Mouse (Mus musculus) hindbrain, embryonic 11.5 days (tissue): Measurements from ENCODE around the gene Mmp28. TPM values are rescaled to one million over a fixed set of nuclear protein-coding genes. Genes with fewer than 3 reads are reported as not detected.

Experiments
- ATAC-seq: fragments of 200-750 bp; cut with Nextera tagmentation; 2 replicates; pipeline ENCODE4 v1.8.0; 2017; ENCODE audit warnings: mild to moderate bottlenecking, moderate TSS enrichment, moderate library complexity; ENCODE audit not compliant: low FRiP score
- DNase-seq: peaks from one replicate; pipeline ENCODE4 v3.0.0-alpha.2; 2015; ENCODE audit warnings: low spot score
- H3K27ac ChIP-seq: fragments of 300-500 bp; sonication (generic); 2 replicates; pipeline ENCODE4 v1.5.1; 2014; ENCODE audit warnings: mild to moderate bottlenecking, low read depth, low read length
- H3K27me3 ChIP-seq: fragments of 300-500 bp; sonication (generic); 2 replicates; pipeline ENCODE4 v1.6.1; 2014; ENCODE audit warnings: mild to moderate bottlenecking, low read length, moderate library complexity, mixed read lengths; ENCODE audit not compliant: control insufficient read depth, insufficient read depth
- H3K36me3 ChIP-seq: fragments of 300-500 bp; sonication (generic); 2 replicates; pipeline ENCODE4 v1.6.1; 2014; ENCODE audit warnings: mild to moderate bottlenecking, low read length, moderate library complexity, mixed read lengths; ENCODE audit not compliant: control insufficient read depth, insufficient read depth
- H3K4me1 ChIP-seq: fragments of 300-500 bp; sonication (generic); replicated peaks from 2 replicates; pipeline ENCODE4 v1.6.1; 2014; ENCODE audit warnings: low read length, mixed read lengths; ENCODE audit not compliant: control insufficient read depth, insufficient read depth
- H3K4me2 ChIP-seq: fragments of 300-500 bp; sonication (generic); replicated peaks from 2 replicates; pipeline ENCODE4 v1.6.1; 2014; ENCODE audit warnings: mild to moderate bottlenecking, low read depth, low read length
- H3K4me3 ChIP-seq: fragments of 300-500 bp; sonication (generic); 2 replicates; pipeline ENCODE4 v1.5.1; 2014; ENCODE audit warnings: low read depth, low read length
- H3K9ac ChIP-seq: fragments of 300-500 bp; sonication (generic); 2 replicates; pipeline ENCODE4 v1.6.1; 2014; ENCODE audit warnings: low read depth, low read length
- H3K9me3 ChIP-seq: fragments of 300-500 bp; sonication (generic); 2 replicates; pipeline ENCODE4 v1.6.1; 2016; ENCODE audit warnings: low read length; ENCODE audit not compliant: control insufficient read depth
- WGBS: fragments of 180-500 bp; shearing (Covaris S2); extraction: QIAGEN DNeasy Blood & Tissue Kit; methylation state at CpG from one replicate; pipeline ENCODE4 v1.1.7; 2014; 5-methylcytosine and 5-hydroxymethylcytosine counted together
- polyA plus RNA-seq: library from polyadenylated mRNA; unstranded; fragments of >200 nt; fragmentation: Nextera tagmentation; extraction: Ambion mirVana; gene quantifications from 2 replicates; pipeline ENCODE4 v1.2.1, GENCODE M21; 2014

Mmp28 gene
- polyA plus RNA-seq, 1 experiment from 2014 or later, result 3.1 TPM

- Histone ChIP-seq H3K9me3 (no peaks in the 10 kb centered on the region), H3K27me3 (peaks cover 3% of the 10 kb centered on the region; the same call in 1 of the 2 replicates), H3K36me3 (no peaks in the 10 kb centered on the region), H3K4me2 (no peak overlapping the region), H3K27ac (no peak overlapping the region), H3K9ac (no peak overlapping the region), H3K4me3 (no peak overlapping the region), H3K4me1 (no peaks in the 10 kb centered on the region)
- ATAC-seq (no peak), DNase-seq (no peak)
- WGBS, result 56% methylated on average over 1 of the region's 1 CpGs
These were observed 12.3 kb downstream of the Mmp28 start for GRCm38 (mm10) chr11:83450550-83450949.

- Histone ChIP-seq H3K4me1 (no peaks in the 10 kb centered on the region; the same call in 1 of the 2 replicates), H3K9me3 (no peaks in the 10 kb centered on the region), H3K4me2 (no peak overlapping the region), H3K36me3 (no peaks in the 10 kb centered on the region), H3K27ac (peak overlapping the region; percentile 20; the same call in 1 of the 2 replicates), H3K4me3 (no peak overlapping the region), H3K9ac (no peak overlapping the region), H3K27me3 (peaks cover 14% of the 10 kb centered on the region)
- ATAC-seq (no peak), DNase-seq (no peak)
- WGBS, result 58% methylated on average over 4 of the region's 4 CpGs
These were observed 13.6 kb downstream of the Mmp28 start for GRCm38 (mm10) chr11:83449298-83449697.

- DNase-seq (peak; percentile 19), ATAC-seq (no peak)
- Histone ChIP-seq H3K4me2 (no peak overlapping the region), H3K9ac (no peak overlapping the region), H3K9me3 (no peaks in the 10 kb centered on the region), H3K27ac (peak overlapping the region; percentile 20; the same call in 1 of the 2 replicates), H3K4me1 (no peaks in the 10 kb centered on the region; the same call in 1 of the 2 replicates), H3K27me3 (peaks cover 18% of the 10 kb centered on the region), H3K4me3 (no peak overlapping the region), H3K36me3 (no peaks in the 10 kb centered on the region)
These were observed 14.0 kb downstream of the Mmp28 start for GRCm38 (mm10) chr11:83448927-83449236.

- DNase-seq, result peak; percentile 38
- peaks cover 24% of the 10 kb centered on the region for H3K27me3 ChIP-seq
- H3K9me3 ChIP-seq, result no peaks in the 10 kb centered on the region
- peak overlapping the region; percentile 20; the same call in 1 of the 2 replicates for H3K27ac ChIP-seq
- no peaks in the 10 kb centered on the region; the same call in 1 of the 2 replicates for H3K4me1 ChIP-seq
- H3K36me3 ChIP-seq, result no peaks in the 10 kb centered on the region
- H3K4me3 ChIP-seq, result no peak overlapping the region
- ATAC-seq, result no peak
- H3K4me2 ChIP-seq, result no peak overlapping the region
- no peak overlapping the region for H3K9ac ChIP-seq
- WGBS, result 35% methylated on average over 16 of the region's 16 CpGs
These were observed 14.6 kb downstream of the Mmp28 start for GRCm38 (mm10) chr11:83448021-83448926.

- H3K4me3 ChIP-seq, result no peak overlapping the region
- no peak overlapping the region for H3K4me2 ChIP-seq
- DNase-seq (no peak), ATAC-seq (no peak)
- H3K4me1 ChIP-seq, result no peaks in the 10 kb centered on the region; the same call in 1 of the 2 replicates
- 68% methylated on average over 10 of the region's 10 CpGs for WGBS
- no peak overlapping the region for H3K27ac ChIP-seq
- H3K9ac ChIP-seq, result no peak overlapping the region
- H3K36me3 ChIP-seq, result no peaks in the 10 kb centered on the region
- peaks cover 29% of the 10 kb centered on the region for H3K27me3 ChIP-seq
- no peaks in the 10 kb centered on the region for H3K9me3 ChIP-seq
These were observed 15.3 kb downstream of the Mmp28 start for GRCm38 (mm10) chr11:83447612-83448011.

- Histone ChIP-seq H3K9me3 (no peaks in the 10 kb centered on the region), H3K27me3 (peaks cover 46% of the 10 kb centered on the region), H3K4me3 (no peak overlapping the region), H3K36me3 (no peaks in the 10 kb centered on the region), H3K4me2 (0 out of 2 replicates have a peak overlapping the region, but pooled peaks have one; percentile 17), H3K4me1 (no peaks in the 10 kb centered on the region; the same call in 1 of the 2 replicates), H3K27ac (no peak overlapping the region), H3K9ac (no peak overlapping the region)
- DNase-seq (no peak), ATAC-seq (no peak)
- WGBS, result 28% methylated on average over 19 of the region's 19 CpGs
These were observed 17.9 kb downstream of the Mmp28 start for GRCm38 (mm10) chr11:83445001-83445400.

GRCm38 (mm10) chr11:83443824-83444223 lies 19.0 kb downstream of the Mmp28 start:
- H3K4me3 ChIP-seq, result no peak overlapping the region
- H3K4me2 ChIP-seq, result no peak overlapping the region
- H3K36me3 ChIP-seq, result no peaks in the 10 kb centered on the region
- H3K27ac ChIP-seq, result no peak overlapping the region
- peaks cover 46% of the 10 kb centered on the region for H3K27me3 ChIP-seq
- no peak for DNase-seq
- WGBS, result 8% methylated on average over 7 of the region's 7 CpGs
- ATAC-seq, result no peak
- H3K9ac ChIP-seq, result no peak overlapping the region
- no peaks in the 10 kb centered on the region for H3K9me3 ChIP-seq
- no peaks in the 10 kb centered on the region; the same call in 1 of the 2 replicates for H3K4me1 ChIP-seq

- peaks cover 46% of the 10 kb centered on the region for H3K27me3 ChIP-seq
- H3K4me2 ChIP-seq, result peak overlapping the region; percentile 34
- no peaks in the 10 kb centered on the region for H3K36me3 ChIP-seq
- no peaks in the 10 kb centered on the region; the same call in 1 of the 2 replicates for H3K4me1 ChIP-seq
- WGBS, result 10% methylated on average over 29 of the region's 29 CpGs
- 0 out of 2 replicates have a peak overlapping the region, but pooled peaks have one; percentile 17 for H3K4me3 ChIP-seq
- DNase-seq, result peak; percentile 90
- H3K27ac ChIP-seq, result no peak overlapping the region
- H3K9me3 ChIP-seq, result no peaks in the 10 kb centered on the region
- H3K9ac ChIP-seq, result peak overlapping the region; percentile 23; the same call in 1 of the 2 replicates
- peak; percentile 33; the same call in 1 of the 2 replicates for ATAC-seq
These were observed 20.1 kb downstream of the Mmp28 start for GRCm38 (mm10) chr11:83442596-83443267.
